Mouse (Mus musculus): ENCODE measurements around the gene Nosip.
"Not testable (repeated sequence)": the region's sequence is repeated elsewhere in the genome, so short reads cannot be mapped to it uniquely, and the experiment has no call there.

Gene Nosip

GRCm38 (mm10) chr7:45091001-45091990 is 29.1 kb downstream of the Nosip start:
- DNase-seq (ENCODE audit: low read depth): no peak

- DNase-seq (ENCODE audit: low read depth): no peak
Observed at GRCm38 (mm10) chr7:45092048-45092447, 29.8 kb downstream of the Nosip start, which contains the start of gene Rcn3. TSS of gene Rcn3 (minus strand) at chr7:45092221.

- DNase-seq (ENCODE audit: low read depth): no peak
Observed at GRCm38 (mm10) chr7:45092828-45093515, 30.7 kb downstream of the Nosip start.

GRCm38 (mm10) chr7:45093516-45093905 is 31.3 kb downstream of the Nosip start:
- DNase-seq (ENCODE audit: low read depth): no peak

- no peak for DNase-seq (ENCODE audit: low read depth)
Observed at GRCm38 (mm10) chr7:45094121-45094520, 31.9 kb downstream of the Nosip start.

GRCm38 (mm10) chr7:45095367-45095766 is 33.1 kb downstream of the Nosip start:
- DNase-seq (ENCODE audit: low read depth): no peak

GRCm38 (mm10) chr7:45095965-45096364 is 33.7 kb downstream of the Nosip start:
- not testable (repeated sequence) for DNase-seq (ENCODE audit: low read depth)

GRCm38 (mm10) chr7:45097479-45097878 is 35.2 kb downstream of the Nosip start:
- DNase-seq (ENCODE audit: low read depth): no peak

GRCm38 (mm10) chr7:45098541-45099240 is 36.5 kb downstream of the Nosip start:
- no peak for DNase-seq (ENCODE audit: low read depth)

GRCm38 (mm10) chr7:45100046-45100445 is 37.8 kb downstream of the Nosip start:
- no peak for DNase-seq (ENCODE audit: low read depth)

- DNase-seq (ENCODE audit: low read depth): no peak
Observed at GRCm38 (mm10) chr7:45102441-45102840, 40.2 kb downstream of the Nosip start.

GRCm38 (mm10) chr7:45102940-45103585 is 40.8 kb downstream of the Nosip start:
- DNase-seq (ENCODE audit: low read depth): no peak

- no peak for DNase-seq (ENCODE audit: low read depth)
Observed at GRCm38 (mm10) chr7:45103652-45104180, 41.5 kb downstream of the Nosip start, which contains the start of gene Fcgrt. TSS of gene Fcgrt (minus strand) at chr7:45103851.

GRCm38 (mm10) chr7:45104941-45105340 is 42.7 kb downstream of the Nosip start:
- DNase-seq (ENCODE audit: low read depth): no peak

GRCm38 (mm10) chr7:45105491-45105890 is 43.3 kb downstream of the Nosip start:
- no peak for DNase-seq (ENCODE audit: low read depth)

- no peak for DNase-seq (ENCODE audit: low read depth)
Observed at GRCm38 (mm10) chr7:45106441-45106840, 44.2 kb downstream of the Nosip start.

- DNase-seq (ENCODE audit: low read depth): no peak
Observed at GRCm38 (mm10) chr7:45107052-45107645, 44.9 kb downstream of the Nosip start.

GRCm38 (mm10) chr7:45110089-45110488 is 47.9 kb downstream of the Nosip start:
- DNase-seq (ENCODE audit: low read depth): not testable (repeated sequence)

- DNase-seq (ENCODE audit: low read depth): no peak
Observed at GRCm38 (mm10) chr7:45111940-45112339, 49.7 kb downstream of the Nosip start.

- no peak for DNase-seq (ENCODE audit: low read depth)
Observed at GRCm38 (mm10) chr7:45112529-45112928, 50.3 kb downstream of the Nosip start.

- no peak for DNase-seq (ENCODE audit: low read depth)
Observed at GRCm38 (mm10) chr7:45113476-45113875, 51.2 kb downstream of the Nosip start.

Data from naive thymus-derived CD4-positive, alpha-beta T cell, adult 2 months (primary cell).